Mouse (Mus musculus): ENCODE measurements around the gene Cfap97d1.

The Cfap97d1 gene

DNA sequence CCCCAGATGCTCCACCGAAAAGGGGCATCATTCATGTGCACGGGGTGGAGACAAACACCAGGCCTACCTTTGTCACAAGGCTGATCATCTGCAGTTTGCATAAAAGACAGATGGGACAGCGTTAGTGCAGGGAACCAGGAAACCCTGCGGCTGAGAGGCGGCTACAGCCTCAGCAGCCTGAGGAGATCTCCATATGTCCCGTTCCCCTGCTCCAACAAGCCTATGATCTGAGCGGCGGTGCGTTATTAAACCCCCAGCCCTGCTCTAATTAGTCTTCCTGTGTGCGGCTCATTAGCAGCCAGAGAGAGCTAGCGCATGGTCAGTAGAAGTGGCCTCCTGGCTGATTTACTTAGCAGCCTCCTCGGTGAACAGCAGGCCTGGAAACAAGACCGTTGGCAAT, 26.1 kb downstream of the Cfap97d1 start:
- DNase-seq (ENCODE audit: low spot score): peak; percentile 54

DNA sequence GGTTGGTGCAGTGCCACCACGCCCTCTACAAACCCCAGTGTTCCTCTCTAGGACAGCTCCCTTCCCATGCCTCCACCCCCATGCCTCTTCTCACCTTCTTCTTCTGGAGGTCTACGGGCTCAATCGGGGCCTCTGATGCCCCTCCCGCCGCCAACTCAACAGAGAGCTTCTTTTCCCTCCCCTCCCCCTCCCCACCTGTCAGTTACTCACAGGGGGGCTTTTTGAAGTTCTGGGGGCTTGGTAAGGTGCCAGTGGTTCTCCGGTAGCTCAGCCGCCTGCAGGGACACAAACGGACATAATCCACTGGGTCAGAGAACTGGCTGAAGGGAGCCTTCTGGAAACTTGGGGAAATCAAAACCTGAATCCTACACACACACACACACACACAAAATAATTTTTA, 27.4 kb downstream of the Cfap97d1 start:
- DNase-seq (ENCODE audit: low spot score): no peak

DNA sequence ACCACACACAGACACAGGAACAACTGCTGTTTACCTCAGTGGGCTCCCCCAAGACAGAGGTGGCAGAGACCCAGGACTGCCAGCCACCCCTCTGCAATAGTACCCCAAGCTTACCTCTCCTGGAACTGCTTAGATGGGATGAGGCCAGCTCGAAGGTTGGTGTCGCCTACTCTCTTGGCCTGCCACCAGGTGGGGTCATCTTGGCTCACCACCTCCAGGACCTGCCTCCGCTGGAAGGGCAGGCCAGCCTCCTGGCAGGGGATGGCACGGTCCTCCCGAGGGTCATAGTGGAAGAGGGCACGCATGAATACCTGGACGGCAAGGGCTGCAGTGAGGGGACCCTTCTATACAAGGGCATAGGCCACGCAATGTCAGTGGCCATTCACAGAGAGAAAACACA, 29.1 kb downstream of the Cfap97d1 start:
- DNase-seq (ENCODE audit: low spot score): no peak

DNA sequence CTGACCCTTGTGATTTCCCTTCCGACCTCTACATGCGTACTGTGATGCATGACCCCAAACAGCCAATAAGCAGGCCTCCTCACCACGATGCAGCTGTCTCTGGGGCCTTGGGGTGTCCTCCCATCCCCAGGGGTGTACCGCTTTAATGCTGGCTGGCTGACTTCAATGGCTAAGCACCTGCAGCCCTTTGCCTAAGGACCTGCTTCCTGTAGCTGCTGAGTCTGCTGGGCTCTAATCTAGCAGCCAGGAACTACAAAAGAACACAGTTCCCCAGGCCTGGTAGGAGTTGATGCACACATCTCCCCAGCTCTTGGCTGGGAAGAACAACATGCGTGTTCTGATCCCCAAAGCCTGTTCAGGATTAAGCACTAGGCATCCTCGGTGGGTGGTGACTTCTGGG, 31.4 kb downstream of the Cfap97d1 start:
- no peak for DNase-seq (ENCODE audit: low spot score)

DNA sequence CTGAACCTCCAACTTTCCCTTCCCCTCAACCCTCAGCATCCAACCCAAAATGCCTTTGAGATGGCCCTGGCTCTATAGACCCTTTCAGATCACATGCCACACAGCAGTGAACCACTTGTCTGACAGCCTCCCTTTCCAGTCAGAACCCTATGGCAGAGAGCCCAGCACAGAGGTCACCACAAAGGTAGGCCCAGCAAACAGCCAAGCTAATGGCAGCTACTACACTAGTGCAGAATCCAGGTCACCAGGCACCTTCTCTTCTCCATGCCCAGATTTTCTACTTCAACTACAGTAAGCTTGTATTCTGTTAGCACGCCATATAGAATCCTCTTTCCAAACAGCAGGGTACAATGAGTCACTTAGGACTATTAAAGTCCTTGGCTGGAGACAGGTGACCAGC, 32.1 kb downstream of the Cfap97d1 start:
- DNase-seq (ENCODE audit: low spot score): no peak

DNA sequence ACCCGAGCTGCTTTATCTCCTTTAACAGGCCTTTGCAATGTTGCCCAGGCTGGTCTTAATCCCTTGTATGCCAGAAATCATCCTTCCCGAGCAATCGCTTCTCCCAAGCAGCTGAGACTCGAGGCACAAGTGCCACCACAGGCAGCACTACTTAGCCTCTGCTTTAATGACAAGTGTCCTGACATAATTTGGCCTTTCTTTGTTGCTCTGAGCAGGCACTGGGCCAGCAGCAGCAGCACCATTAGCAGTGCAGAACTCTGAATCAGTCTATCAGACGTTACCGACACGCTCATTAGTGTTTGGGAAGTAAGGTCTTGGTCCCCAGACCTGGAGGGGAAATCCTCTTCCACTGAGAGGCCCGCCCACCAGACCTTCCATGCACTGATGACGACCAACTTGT, 35.7 kb downstream of the Cfap97d1 start:
- no peak for DNase-seq (ENCODE audit: low spot score)

DNA sequence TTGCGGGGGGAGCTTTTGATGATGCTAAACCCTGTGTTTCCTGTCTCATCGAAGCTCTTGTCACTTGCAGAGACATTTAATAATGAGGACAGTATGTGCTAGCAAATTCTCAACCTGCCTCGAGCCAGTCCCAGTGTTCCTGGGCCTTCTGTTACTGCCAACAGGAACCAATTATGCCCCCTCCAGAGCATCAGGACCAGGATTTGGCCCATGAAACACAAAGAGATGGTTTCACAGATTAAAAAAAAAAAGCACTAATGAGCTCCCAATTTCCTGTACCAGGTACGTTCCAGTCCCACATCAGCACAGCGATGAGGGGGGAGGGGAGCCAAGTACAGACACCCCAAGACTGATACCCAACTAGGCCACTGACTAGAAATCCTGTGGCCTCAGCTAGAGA, 37.1 kb downstream of the Cfap97d1 start:
- no peak for DNase-seq (ENCODE audit: low spot score)

DNA sequence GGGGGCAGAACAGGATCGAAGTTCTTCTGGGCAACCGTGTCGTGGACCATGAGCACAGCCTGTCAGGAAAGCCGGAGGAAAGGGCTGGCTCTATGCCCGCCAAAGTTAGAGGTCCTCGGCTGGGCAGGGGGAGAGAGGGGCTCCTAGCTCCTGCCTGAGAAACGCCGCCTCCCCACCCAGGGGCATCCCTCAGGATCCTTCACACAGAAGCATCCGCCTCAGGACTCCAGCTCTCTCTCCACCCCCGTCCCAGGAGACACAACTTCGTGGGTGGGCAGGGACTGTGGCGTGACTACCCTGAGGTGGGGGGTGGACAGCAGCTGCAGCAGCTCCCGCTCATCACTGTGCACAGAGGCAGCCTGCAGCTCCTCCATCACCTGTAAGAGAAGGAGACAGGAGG, 39.3 kb downstream of the Cfap97d1 start:
- no peak for DNase-seq (ENCODE audit: low spot score)

DNA sequence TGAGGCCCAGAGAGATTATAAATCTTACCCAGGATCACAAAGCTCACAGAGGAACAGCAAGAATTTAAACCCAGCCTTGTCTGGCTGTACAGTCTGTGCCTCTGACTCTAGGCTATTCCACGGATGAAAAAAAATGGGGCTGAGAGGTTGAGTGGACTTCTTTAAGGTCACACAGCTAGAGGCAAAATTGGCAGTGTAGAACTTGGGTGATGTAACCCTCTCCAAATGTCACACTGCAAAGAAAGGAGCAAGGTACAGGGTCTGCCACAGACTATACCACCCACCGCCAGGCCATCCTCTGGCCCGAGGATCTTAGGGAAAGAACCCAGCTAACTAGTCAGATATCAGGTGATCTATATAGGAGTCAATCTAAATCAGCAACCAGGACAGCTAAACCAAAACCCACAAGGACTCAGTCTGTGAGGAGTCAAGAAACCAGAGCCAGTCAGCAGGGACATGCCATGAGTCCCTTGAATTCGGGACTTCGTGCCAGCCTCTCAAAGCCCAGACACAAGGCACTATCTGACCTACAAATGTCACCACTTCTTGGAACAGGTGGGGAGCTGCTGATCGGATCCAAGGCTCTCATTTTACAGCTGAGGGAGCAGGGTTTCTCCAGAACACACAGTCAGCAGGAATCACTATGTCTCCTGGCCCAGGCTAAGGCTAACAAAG, 40.1 kb downstream of the Cfap97d1 start:
- DNase-seq (ENCODE audit: low spot score): no peak

DNA sequence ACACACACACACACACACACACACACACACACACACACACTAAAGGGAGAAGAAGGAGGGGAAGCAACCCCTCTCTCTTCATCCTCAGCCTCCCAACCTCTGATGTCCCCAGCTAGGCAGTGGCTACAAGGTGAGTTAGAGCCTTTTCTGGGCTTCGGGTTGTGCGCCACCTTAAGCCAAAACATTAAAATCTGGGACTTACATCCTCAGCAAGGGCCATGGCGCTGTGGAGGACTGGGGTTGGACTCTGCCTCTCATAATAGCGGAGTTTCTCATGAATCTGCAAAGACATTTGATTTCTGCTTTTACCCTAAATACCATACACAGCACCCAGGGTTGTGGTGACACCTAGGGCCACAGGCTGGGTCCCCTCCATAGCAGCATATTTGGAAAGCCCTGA, 40.8 kb downstream of the Cfap97d1 start:
- no peak for DNase-seq (ENCODE audit: low spot score)

DNA sequence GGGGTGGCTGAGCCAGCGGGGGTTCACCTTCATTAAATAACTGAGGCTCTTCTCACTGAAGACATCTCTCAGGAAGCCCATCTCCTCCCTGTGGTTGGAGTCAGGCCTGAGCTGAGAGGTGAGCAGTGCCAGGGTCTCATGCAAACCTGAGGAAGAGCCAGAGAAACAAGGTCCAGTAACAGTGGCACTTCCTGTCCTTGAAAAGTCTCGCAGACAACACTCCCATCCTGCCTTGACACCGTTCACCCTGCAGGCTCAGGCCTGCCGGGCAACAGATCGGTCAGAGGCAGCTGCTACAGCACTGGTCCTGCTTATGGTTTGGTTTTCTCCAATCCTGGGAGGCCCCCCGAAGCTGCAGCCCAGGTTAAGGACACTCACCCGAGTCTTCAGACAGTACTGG, 41.3 kb downstream of the Cfap97d1 start:
- no peak for DNase-seq (ENCODE audit: low spot score)

DNA sequence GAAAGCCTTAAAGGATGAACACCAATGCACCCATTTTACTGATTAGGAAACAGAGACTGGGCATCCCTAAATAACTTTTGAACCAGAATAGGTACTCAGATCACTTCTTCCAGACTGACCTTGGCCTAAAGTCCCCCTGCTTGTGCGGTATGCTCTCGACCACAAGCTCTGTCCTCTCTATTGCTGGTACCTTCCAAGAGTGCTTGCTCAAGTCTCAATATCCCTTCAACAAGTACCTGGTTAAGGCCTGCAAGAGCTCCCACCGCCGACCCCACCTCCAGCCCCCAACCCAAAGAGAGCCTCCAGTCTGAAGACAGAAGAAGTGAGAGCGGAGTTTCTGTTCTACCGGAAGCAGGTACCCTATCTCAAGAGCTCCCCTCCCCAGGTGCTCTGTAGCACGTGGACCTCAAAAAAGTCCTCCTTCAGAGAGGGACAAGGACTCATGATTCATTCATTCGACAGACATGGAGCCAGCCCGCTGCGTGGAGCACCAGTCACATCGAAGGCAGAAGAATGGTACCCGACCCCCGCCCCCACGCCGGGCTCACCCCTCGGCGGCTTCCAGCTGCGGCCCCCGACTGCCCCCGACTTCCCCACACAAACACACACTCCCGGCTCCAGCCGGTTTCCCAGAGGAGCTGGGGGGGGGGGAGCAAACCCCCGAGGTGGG, 42.0 kb downstream of the Cfap97d1 start:
- no peak for DNase-seq (ENCODE audit: low spot score)

DNA sequence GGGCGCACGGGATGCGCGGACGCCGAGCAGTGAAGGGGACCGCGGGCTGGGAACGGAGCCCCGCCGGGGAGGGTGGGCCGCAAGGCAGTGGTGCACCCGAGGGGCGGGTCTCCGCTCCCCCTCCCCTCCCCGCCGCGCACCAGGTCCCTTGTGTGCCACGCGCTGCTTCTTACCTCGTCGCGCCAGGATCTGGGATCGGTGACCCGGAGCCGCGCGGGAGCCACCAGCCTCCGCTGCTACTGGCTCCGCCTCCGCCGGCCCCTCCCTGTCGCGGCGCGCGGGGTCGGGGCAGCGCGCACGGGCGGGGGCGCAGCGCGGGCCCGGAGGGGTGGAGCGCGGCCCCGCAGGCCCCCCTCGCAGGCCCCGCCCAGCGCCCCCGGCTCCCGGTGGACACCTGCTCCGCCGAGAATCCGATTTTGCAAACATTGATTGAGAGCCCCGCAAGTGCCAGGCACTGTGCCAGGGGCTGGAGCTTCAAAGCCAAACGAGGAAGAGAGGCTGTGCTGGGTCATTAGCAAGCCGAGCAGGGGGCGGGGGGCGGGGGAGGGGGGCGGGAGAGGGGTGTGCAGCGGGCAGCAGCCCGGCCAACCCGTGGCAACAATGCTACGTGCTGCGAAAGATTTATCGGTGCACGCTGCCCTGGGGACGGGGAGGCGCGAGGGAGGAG, 42.7 kb downstream of the Cfap97d1 start:
- DNase-seq (ENCODE audit: low spot score): peak; percentile 50

DNA sequence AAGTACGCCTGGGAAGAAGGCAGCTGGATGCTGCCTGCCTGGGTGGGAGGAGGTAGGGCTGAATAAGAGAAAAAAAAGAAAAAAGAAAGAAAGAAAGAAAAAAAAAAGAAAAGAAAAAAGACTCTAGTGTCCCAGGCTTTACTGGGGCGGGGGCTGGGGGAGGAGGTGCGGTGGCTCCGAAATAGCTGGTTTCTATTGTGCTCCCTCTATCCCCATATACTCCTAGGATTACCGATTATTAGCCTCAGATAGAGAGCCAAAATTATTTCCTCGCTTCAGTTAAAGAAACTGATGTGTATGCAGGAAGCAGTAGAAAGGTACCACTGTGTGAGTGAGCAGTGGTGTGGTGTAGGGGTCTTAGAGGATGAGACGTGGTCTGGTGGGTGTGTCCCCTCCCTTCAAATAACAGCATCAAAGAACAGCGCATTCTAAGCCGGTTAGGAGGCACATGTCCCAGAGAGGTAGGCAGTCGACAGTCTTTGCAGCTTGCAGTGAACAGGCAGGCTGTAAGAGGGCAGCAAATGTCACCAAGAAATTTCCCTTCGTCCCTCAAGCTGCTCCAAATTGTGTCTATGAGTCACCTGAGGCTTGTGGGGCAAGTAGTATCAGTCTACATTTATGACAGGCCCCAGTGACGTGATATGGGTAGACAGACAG, 43.4 kb downstream of the Cfap97d1 start:
- no peak for DNase-seq (ENCODE audit: low spot score)

DNA sequence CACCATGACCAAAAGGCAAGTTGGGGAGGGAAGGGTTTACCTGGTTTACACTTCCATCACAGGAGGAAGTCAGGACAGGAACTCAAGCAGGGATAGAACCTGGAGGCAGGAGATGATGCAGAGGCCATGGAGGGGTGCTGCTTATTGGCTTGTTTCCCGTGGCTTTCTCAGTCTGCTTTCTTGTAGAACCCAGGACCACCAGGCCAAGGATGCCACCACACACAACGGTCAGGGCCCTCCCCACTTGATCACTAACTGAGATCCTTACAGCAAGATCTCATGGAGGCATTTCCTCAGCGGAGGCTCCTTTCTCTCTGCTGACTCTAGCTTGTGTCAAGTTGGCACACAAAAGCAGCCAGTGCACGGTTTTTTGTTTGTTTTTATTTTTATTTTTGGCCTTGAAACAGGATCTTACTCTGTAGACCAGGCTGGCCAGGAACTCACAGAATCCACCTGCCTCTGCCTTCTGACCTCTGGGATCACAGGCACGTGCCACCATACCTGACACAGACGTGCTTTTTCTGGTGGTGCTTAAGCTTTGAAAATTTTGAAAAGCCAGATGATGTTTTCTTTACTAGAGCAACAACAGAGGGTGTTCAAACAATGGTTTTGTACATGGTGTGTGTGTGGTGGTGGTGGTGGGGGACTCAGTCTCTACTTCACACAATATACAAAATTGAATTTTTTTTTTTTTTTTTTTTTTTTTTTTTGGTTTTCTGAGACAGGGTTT, 44.2 kb downstream of the Cfap97d1 start, which contains the start of gene Mpp3:
Mpp3 (minus strand) TSS at position 375 of the 730 bp plus-strand sequence.
- no peak for DNase-seq (ENCODE audit: low spot score)

DNA sequence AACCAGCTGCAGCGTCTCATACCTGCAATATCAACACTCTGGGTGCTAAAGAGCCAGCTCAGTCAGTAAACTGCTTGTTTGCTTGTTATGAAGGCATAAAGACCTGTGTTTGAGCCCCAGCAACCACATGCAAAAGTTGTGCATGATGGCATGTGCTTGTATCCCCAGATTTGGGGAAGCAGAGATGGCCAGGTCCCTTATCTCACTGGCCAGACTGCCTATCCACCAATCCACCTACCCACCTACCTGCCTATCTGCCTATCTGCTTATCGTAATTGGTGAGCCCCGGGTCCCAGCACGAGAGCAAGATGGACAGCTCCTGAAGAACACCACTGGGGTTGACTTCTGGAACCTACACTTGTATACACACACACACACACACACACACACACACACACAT, 45.2 kb downstream of the Cfap97d1 start:
- no peak for DNase-seq (ENCODE audit: low spot score)

DNA sequence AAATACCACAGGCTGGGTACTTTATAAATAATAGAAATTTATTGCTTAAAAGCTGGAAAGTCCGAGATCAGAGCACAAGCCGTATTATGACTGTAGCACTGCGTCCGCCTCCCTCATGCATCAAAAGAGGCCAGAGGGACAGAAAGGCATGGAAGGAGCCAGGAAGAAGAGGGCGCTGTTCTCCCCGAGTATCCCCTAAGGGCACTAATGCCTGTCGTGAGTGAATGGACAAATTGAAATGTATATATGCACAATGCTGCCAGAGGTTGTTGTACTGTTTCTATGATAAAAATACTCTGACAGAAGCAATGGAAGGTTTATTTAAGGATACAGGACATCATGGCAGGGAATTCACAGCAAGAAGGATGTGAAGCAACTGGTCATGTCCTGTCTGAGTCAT, 45.9 kb downstream of the Cfap97d1 start:
- DNase-seq (ENCODE audit: low spot score): no peak

DNA sequence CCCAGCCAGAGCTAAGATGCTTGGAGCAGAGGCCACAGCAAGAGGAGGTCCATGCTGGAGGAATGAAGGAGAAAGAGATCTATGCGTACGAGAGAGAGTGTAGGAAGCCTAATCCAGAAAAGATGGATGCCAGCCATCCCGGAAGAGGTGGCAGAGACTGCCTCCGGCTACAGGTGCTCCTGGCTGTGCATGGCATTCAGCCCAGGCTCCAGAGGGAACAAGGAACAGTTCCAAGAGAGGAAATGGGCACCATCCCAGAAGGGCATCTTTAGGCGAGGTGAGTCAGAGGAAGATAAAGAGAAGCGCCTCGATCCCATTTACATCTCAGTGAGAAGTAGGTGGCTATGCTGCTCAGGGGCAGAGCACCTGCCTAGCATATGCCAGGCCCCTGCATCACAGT, 47.1 kb downstream of the Cfap97d1 start:
- peak; percentile 45 for DNase-seq (ENCODE audit: low spot score)

DNA sequence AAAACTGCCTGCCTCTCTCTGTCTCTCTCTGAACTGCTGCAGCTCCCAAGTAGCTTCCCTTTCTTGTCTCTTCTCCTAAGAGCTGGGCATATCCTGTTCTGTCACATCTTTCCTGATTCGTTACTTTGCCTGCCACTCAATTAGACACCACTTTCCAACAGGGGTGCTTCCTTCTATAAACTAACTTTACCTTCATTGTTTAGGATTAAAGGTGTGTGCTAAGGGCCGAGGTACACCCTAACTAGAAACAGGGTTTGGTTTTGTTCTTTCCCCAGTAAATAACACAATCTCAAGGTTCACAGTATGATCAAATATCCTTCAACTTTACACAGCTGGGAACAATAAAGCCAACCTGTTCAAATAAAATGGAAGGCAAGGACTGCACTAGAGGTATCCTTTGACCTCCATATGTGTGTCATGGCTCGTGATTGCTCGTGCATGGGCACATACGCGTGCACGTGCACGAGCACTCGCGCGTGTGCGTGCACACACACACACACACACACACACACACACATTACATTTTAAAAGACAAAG, 49.0 kb downstream of the Cfap97d1 start:
- no peak for DNase-seq (ENCODE audit: low spot score)

DNA sequence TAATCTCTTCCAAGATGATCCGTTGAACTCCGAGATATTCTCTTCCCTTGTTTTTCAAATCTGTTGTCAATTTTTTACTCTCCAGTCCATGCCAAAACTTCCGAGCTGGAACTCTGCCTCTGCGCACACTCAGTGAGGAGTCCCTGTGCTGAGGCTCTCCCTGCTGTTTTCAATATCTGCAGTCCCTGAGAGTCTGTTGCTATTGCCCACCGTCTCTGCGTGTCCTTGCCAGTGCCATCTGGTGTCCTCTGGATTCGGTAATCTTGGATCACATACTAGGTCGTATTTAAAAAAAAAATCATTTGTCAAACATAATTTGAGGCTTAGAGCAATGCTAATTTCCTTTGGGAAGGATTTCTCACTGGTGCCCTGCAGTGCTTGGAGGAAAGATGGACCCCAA, 50.8 kb downstream of the Cfap97d1 start:
- DNase-seq (ENCODE audit: low spot score): peak; percentile 58

DNA sequence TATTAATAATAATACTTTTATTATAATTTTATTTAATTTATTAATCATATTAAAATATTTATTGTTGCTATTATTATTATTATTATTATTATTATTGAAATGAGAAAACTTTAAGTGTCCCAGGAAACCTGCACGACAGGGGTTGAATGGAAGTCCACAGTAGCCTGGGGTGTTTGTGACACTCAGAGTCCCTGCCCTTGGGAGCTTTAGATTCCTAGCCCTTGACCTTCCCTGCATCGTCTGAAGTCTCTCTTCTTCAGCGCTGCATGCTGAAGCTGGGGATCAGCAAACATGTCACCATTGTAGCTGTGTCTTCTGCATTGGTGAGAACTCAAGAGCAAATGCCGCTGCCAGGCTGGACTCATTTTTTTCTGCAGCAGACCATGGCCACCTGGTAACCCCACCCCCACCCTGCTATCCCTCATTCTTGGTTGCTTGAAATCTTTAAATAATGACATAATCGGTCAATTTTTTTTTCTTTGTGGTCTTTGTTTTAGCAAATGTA, 51.4 kb downstream of the Cfap97d1 start:
- DNase-seq (ENCODE audit: low spot score): no peak

DNA sequence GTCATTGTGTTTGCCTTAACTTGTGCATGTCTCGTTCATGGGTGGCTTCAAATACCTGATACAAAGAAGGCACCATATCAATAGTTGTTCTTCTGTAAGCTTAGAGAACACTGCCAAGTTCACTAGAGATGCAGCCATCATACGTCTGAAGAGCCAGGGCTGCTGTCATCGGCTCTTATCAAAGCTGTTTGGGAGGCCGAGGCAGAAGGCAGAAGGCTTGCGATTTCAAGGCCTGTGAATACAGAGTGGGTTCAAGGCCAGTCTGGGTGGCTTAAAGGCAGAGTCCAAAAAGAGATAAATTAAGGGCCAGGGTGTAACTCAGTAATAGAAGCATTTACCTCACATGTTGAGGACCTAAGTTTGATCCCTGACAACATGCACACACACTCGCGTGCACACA, 52.3 kb downstream of the Cfap97d1 start:
- no peak for DNase-seq (ENCODE audit: low spot score)

All from layer of hippocampus, adult 11-12 months (tissue).